Mouse (Mus musculus) liver, embryonic 14.5 days (tissue): ENCODE data around the gene Zfp36l2.

Experiments
- CTCF ChIP-seq: IDR thresholded peaks from 2 replicates; pipeline ENCODE4 v1.5.1; 2016; ENCODE audit warnings: antibody characterized with exemption, low read depth, control low read depth
- EP300 ChIP-seq: IDR thresholded peaks from 2 replicates; pipeline ENCODE4 v1.6.1; 2016; ENCODE audit warnings: antibody characterized with exemption, low read depth

- TF ChIP-seq CTCF, result no peak
- TF ChIP-seq EP300, result no peak
Observed at GRCm38 (mm10) chr17:84135243-84135642, 52.5 kb downstream of the Zfp36l2 start.
